Mouse (Mus musculus): ENCODE results near the gene Adgrl1.

Gene Adgrl1

GRCm38 (mm10) chr8:83901566-83902485, 1.9 kb downstream of the Adgrl1 start:
- DNase-seq (ENCODE audit: low read depth in 2 of 2, low spot score in 2 of 2) = no peak

- DNase-seq (ENCODE audit: low read depth in 2 of 2, low spot score in 2 of 2) = peak in 1 of 2 experiments; percentile 36
Observed at GRCm38 (mm10) chr8:83902961-83903666, 3.2 kb downstream of the Adgrl1 start.

GRCm38 (mm10) chr8:83908583-83908982, 8.7 kb downstream of the Adgrl1 start:
- no peak for DNase-seq (ENCODE audit: low read depth in 2 of 2, low spot score in 2 of 2)

GRCm38 (mm10) chr8:83909311-83909710, 9.4 kb downstream of the Adgrl1 start:
- no peak for DNase-seq (ENCODE audit: low read depth in 2 of 2, low spot score in 2 of 2)

GRCm38 (mm10) chr8:83911809-83912731, 12.2 kb downstream of the Adgrl1 start:
- DNase-seq (ENCODE audit: low read depth in 2 of 2, low spot score in 2 of 2) = no peak

GRCm38 (mm10) chr8:83914232-83914631, 14.3 kb downstream of the Adgrl1 start:
- no peak for DNase-seq (ENCODE audit: low read depth in 2 of 2, low spot score in 2 of 2)

- DNase-seq (ENCODE audit: low read depth in 2 of 2, low spot score in 2 of 2) = no peak
Observed at GRCm38 (mm10) chr8:83914860-83915259, 15.0 kb downstream of the Adgrl1 start.

- no peak for DNase-seq (ENCODE audit: low read depth in 2 of 2, low spot score in 2 of 2)
Observed at GRCm38 (mm10) chr8:83916015-83916414, 16.1 kb downstream of the Adgrl1 start.

GRCm38 (mm10) chr8:83917566-83917965, 17.7 kb downstream of the Adgrl1 start:
- DNase-seq (ENCODE audit: low read depth in 2 of 2, low spot score in 2 of 2) = no peak

- DNase-seq (ENCODE audit: low read depth in 2 of 2, low spot score in 2 of 2) = peak; percentile 71 to 83
Observed at GRCm38 (mm10) chr8:83921558-83921957, 21.7 kb downstream of the Adgrl1 start.

GRCm38 (mm10) chr8:83922727-83923126, 22.8 kb downstream of the Adgrl1 start:
- no peak for DNase-seq (ENCODE audit: low read depth in 2 of 2, low spot score in 2 of 2)

GRCm38 (mm10) chr8:83924585-83924984, 24.7 kb downstream of the Adgrl1 start:
- DNase-seq (ENCODE audit: low read depth in 2 of 2, low spot score in 2 of 2) = no peak

GRCm38 (mm10) chr8:83926266-83926665, 26.4 kb downstream of the Adgrl1 start:
- no peak for DNase-seq (ENCODE audit: low read depth in 2 of 2, low spot score in 2 of 2)

- DNase-seq (ENCODE audit: low read depth in 2 of 2, low spot score in 2 of 2) = no peak
Observed at GRCm38 (mm10) chr8:83934222-83934621, 34.3 kb downstream of the Adgrl1 start.

GRCm38 (mm10) chr8:83934994-83935393, 35.1 kb downstream of the Adgrl1 start:
- DNase-seq (ENCODE audit: low read depth in 2 of 2, low spot score in 2 of 2) = no peak

- DNase-seq (ENCODE audit: low read depth in 2 of 2, low spot score in 2 of 2) = no peak
Observed at GRCm38 (mm10) chr8:83935435-83935834, 35.5 kb downstream of the Adgrl1 start.

- no peak for DNase-seq (ENCODE audit: low read depth in 2 of 2, low spot score in 2 of 2)
Observed at GRCm38 (mm10) chr8:83937645-83938044, 37.7 kb downstream of the Adgrl1 start.

GRCm38 (mm10) chr8:83938330-83938729, 38.4 kb downstream of the Adgrl1 start:
- DNase-seq (ENCODE audit: low read depth in 2 of 2, low spot score in 2 of 2) = no peak

GRCm38 (mm10) chr8:83941066-83941677, 41.3 kb downstream of the Adgrl1 start:
- DNase-seq (ENCODE audit: low read depth in 2 of 2, low spot score in 2 of 2) = no peak

GRCm38 (mm10) chr8:83942446-83942845, 42.5 kb downstream of the Adgrl1 start:
- DNase-seq (ENCODE audit: low read depth in 2 of 2, low spot score in 2 of 2) = no peak

GRCm38 (mm10) chr8:83945540-83945939, 45.6 kb downstream of the Adgrl1 start:
- no peak for DNase-seq (ENCODE audit: low read depth in 2 of 2, low spot score in 2 of 2)
